ENCODE assay signal across 22 mouse cellular contexts in the genomic region with DNA sequence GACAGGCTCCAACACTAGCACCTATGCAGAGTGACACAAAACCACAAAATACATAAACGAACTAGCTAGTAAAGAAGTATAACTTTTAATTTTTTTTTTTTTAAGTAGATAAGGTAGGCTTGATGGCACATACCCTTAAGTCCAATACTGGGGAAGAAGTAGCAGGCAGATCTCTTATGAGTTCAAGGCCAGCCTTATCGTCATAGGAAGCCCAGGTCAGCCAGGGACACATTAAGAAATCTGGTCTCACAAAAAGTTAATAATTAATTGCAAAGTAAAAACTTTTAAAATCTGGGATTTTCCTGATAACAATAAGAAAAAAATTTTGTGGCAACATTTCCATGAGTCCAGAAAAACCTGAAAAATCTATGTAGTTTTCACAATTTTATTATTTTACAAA.
DNase-seq lines count a peak whose midpoint lies in the region; ATAC-seq and TF ChIP-seq lines count a peak whose summit lies in the region.
"Had no signal": no experiment of that assay in that cellular context is flagged by ENCODE, and none has a peak within 500 bp of the region (broad histone marks: within the 10 kb centered on the region; RNA-seq: fewer than 3 reads in every experiment).

No protein-coding gene starts in this region.

- 0 out of 2 replicates have a peak overlapping the region, but pooled peaks have one; percentile 26 for H3K27ac ChIP-seq in forebrain, embryonic 15.5 days (replicated peaks)
- no peak overlapping the region for H3K27ac ChIP-seq in forebrain, embryonic 12.5 days
- H3K27ac ChIP-seq in hindbrain, embryonic 15.5 days (replicated peaks): peak overlapping the region; percentile 30; the same call in 1 of the 2 replicates
- H3K27ac ChIP-seq in hindbrain, embryonic 14.5 days: no peak overlapping the region
- H3K27ac ChIP-seq in liver, adult 2 months (replicated peaks; ENCODE audit: insufficient read depth, low read depth, low read length): no peak overlapping the region; the same call in 1 of the 2 replicates
- H3K27ac ChIP-seq: embryonic facial prominence, embryonic 10.5 days had no signal

- no peaks in the 10 kb centered on the region for H3K9me3 ChIP-seq in forebrain, embryonic 15.5 days
- H3K9me3 ChIP-seq in forebrain, embryonic 12.5 days: no peaks in the 10 kb centered on the region
- no peaks in the 10 kb centered on the region for H3K9me3 ChIP-seq in hindbrain, embryonic 15.5 days
- no peaks in the 10 kb centered on the region for H3K9me3 ChIP-seq in hindbrain, embryonic 14.5 days (ENCODE audit: control insufficient read depth, low read length)
- H3K9me3 ChIP-seq: embryonic facial prominence, embryonic 10.5 days; embryonic facial prominence, embryonic 12.5 days; G1E had no signal

- H3K4me1 ChIP-seq in forebrain, embryonic 15.5 days: peaks cover 35% of the 10 kb centered on the region
- peaks cover 15% of the 10 kb centered on the region; the same call in 1 of the 2 replicates for H3K4me1 ChIP-seq in forebrain, embryonic 12.5 days
- peaks cover 15% of the 10 kb centered on the region for H3K4me1 ChIP-seq in hindbrain, embryonic 15.5 days (replicated peaks)
- peaks cover 20% of the 10 kb centered on the region for H3K4me1 ChIP-seq in hindbrain, embryonic 14.5 days (replicated peaks; ENCODE audit: control insufficient read depth, insufficient read depth, low read length)
- peaks cover 2% of the 10 kb centered on the region; the same call in 1 of the 2 replicates for H3K4me1 ChIP-seq in liver, adult 2 months (ENCODE audit: control insufficient read depth, insufficient read depth, low read length)

- no peak for ATAC-seq in forebrain, embryonic 15.5 days (replicated peaks)
- no peak for ATAC-seq in forebrain, embryonic 12.5 days (ENCODE audit: low FRiP score)
- no peak for ATAC-seq in hindbrain, embryonic 15.5 days (ENCODE audit: low FRiP score, low read depth)
- no peak for ATAC-seq in hindbrain, embryonic 14.5 days (ENCODE audit: low FRiP score)
- ATAC-seq: activated CD4-positive, CD25-positive, alpha-beta regulatory T cell, adult 4 months; CD4-positive, CD25-positive, alpha-beta regulatory T cell, adult 4 months; forebrain, postnatal 0 days; Patski had no signal

- H3K27me3 ChIP-seq in forebrain, embryonic 15.5 days: no peaks in the 10 kb centered on the region
- H3K27me3 ChIP-seq in forebrain, embryonic 12.5 days: no peaks in the 10 kb centered on the region
- H3K27me3 ChIP-seq in hindbrain, embryonic 15.5 days: no peaks in the 10 kb centered on the region
- H3K27me3 ChIP-seq in hindbrain, embryonic 14.5 days (ENCODE audit: control insufficient read depth, insufficient read depth, low read length): no peaks in the 10 kb centered on the region
- no peaks in the 10 kb centered on the region for H3K27me3 ChIP-seq in liver, adult 2 months (ENCODE audit: control insufficient read depth, insufficient read depth, low read length)
- H3K27me3 ChIP-seq: CH12.LX; embryonic facial prominence, embryonic 12.5 days; Patski had no signal

- DNase-seq in hindbrain, embryonic 14.5 days (ENCODE audit: low spot score): no peak
- peak; percentile 92 for DNase-seq in liver, adult 2 months (ENCODE audit: extremely low read depth, low read depth, low spot score)
- DNase-seq in liver: no peak
- DNase-seq: adrenal gland, adult 8-10 months; adrenal gland, postnatal 14 days; adrenal gland, postnatal 36 days; B cell, adult 2 months; cerebellum, adult 11-12 months; cerebellum, adult 2 months; cerebellum, adult 9-10 months; cerebellum, postnatal 25 days; forebrain, postnatal 0 days had no signal

- H3K4me3 ChIP-seq in forebrain, embryonic 15.5 days: no peak overlapping the region
- no peak overlapping the region for H3K4me3 ChIP-seq in forebrain, embryonic 12.5 days (replicated peaks)
- H3K4me3 ChIP-seq in hindbrain, embryonic 15.5 days: no peak overlapping the region
- no peak overlapping the region for H3K4me3 ChIP-seq in hindbrain, embryonic 14.5 days (replicated peaks; ENCODE audit: low read length)
- H3K4me3 ChIP-seq in liver, adult 2 months (ENCODE audit: insufficient read depth, low read depth, low read length): no peak overlapping the region
- H3K4me3 ChIP-seq: embryonic facial prominence, embryonic 10.5 days; embryonic facial prominence, embryonic 12.5 days had no signal

- H3K79me2 ChIP-seq in liver, adult 2 months (ENCODE audit: control insufficient read depth, insufficient read depth, low read length): no peaks in the 10 kb centered on the region

- H3K4me2 ChIP-seq in forebrain, embryonic 15.5 days (replicated peaks): no peak overlapping the region
- H3K4me2 ChIP-seq in forebrain, embryonic 12.5 days: no peak overlapping the region
- no peak overlapping the region for H3K4me2 ChIP-seq in hindbrain, embryonic 15.5 days
- H3K4me2 ChIP-seq in hindbrain, embryonic 14.5 days (replicated peaks): no peak overlapping the region
- H3K4me2 ChIP-seq: embryonic facial prominence, embryonic 12.5 days had no signal

- 66% methylated on average over 2 of the region's 2 CpGs for WGBS in forebrain, embryonic 15.5 days
- WGBS in forebrain, embryonic 12.5 days: 69% methylated on average over 2 of the region's 2 CpGs
- WGBS in hindbrain, embryonic 15.5 days: 73% methylated on average over 2 of the region's 2 CpGs
- 83% methylated on average over 2 of the region's 2 CpGs for WGBS in hindbrain, embryonic 14.5 days
- WGBS in liver, adult 2 months: 13% methylated on average over 2 of the region's 2 CpGs

- no peak overlapping the region for H3K9ac ChIP-seq in forebrain, embryonic 15.5 days (replicated peaks)
- H3K9ac ChIP-seq in forebrain, embryonic 12.5 days: no peak overlapping the region
- no peak overlapping the region for H3K9ac ChIP-seq in hindbrain, embryonic 15.5 days
- no peak overlapping the region for H3K9ac ChIP-seq in hindbrain, embryonic 14.5 days
- no peak overlapping the region for H3K9ac ChIP-seq in liver, adult 2 months (ENCODE audit: low read depth, low read length)
- H3K9ac ChIP-seq: embryonic facial prominence, embryonic 12.5 days; forebrain, postnatal 0 days had no signal

- TF ChIP-seq CTCF in liver, adult 2 months (IDR thresholded peaks at IDR 0.05; ENCODE audit: low read depth, low read length): no peak

- no peak for TF ChIP-seq POLR2A in liver, adult 2 months (IDR thresholded peaks at IDR 0.05; ENCODE audit: extremely low read depth, insufficient read depth, low read length)

- peaks cover 13% of the 10 kb centered on the region; the same call in 1 of the 2 replicates for H3K36me3 ChIP-seq in forebrain, embryonic 15.5 days
- H3K36me3 ChIP-seq in forebrain, embryonic 12.5 days (replicated peaks): peaks cover 32% of the 10 kb centered on the region
- H3K36me3 ChIP-seq in hindbrain, embryonic 15.5 days: no peaks in the 10 kb centered on the region
- H3K36me3 ChIP-seq in hindbrain, embryonic 14.5 days (replicated peaks; ENCODE audit: control insufficient read depth, insufficient read depth): 0 out of 2 replicates have a peak, but pooled peaks cover 2% of the 10 kb centered on the region
- H3K36me3 ChIP-seq in liver, adult 2 months (ENCODE audit: control insufficient read depth, insufficient read depth, low read length): no peaks in the 10 kb centered on the region
- H3K36me3 ChIP-seq: G1E had no signal

Comparison
In these comparisons a context has a peak if more than half of its experiments do, and no peak if none do; other contexts are left out.
1. H3K27ac ChIP-seq: peak in forebrain, embryonic 15.5 days (single experiment) and hindbrain, embryonic 15.5 days (single experiment); none in forebrain, embryonic 12.5 days (single experiment), hindbrain, embryonic 14.5 days (single experiment) and liver, adult 2 months (single experiment).